Mouse (Mus musculus) cortical plate, adult 2 months (tissue): ENCODE data around the gene Rbm26.

Experiments
- CTCF ChIP-seq: fragments of 200-500 bp; IDR thresholded peaks from 2 replicates; pipeline ENCODE4 v1.5.1; 2011; ENCODE audit warnings: mild to moderate bottlenecking, control low read depth, low read length; ENCODE audit not compliant: insufficient read depth; ENCODE audit errors: extremely low read depth
- POLR2A ChIP-seq: fragments of 200-500 bp; IDR thresholded peaks from 2 replicates; pipeline ENCODE4 v1.6.1; 2011; ENCODE audit warnings: mild to moderate bottlenecking, low read length, control low read depth; ENCODE audit not compliant: insufficient read depth; ENCODE audit errors: extremely low read depth

DNA sequence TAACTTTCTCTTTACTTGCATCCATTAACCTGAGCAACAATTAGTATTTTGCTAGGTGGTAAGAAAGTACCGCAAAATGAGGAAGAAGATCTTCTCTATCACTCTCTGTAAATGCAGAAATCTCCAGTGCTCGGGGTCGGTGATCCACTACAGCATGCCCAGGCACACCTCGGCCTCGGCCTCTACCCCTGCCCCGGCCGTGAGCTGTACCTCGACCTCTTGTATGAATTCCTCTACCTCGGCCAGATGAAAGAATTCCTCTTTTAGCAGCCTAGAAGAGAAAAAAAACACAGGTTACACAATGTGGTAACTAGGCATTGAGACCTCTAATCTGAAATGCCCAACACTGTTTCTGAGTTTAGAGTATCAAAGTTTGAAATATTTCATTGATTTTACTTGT is 52.6 kb downstream of the Rbm26 start:
- TF ChIP-seq CTCF (no peak), POLR2A (no peak)
